Mouse (Mus musculus): Measurements from ENCODE around the gene Ick. TPM values are rescaled to one million over a fixed set of nuclear protein-coding genes. Genes with fewer than 3 reads are reported as not detected.

The Ick gene
- polyA plus RNA-seq, 1 experiment from 2014 or later: 39.4 TPM

DNA sequence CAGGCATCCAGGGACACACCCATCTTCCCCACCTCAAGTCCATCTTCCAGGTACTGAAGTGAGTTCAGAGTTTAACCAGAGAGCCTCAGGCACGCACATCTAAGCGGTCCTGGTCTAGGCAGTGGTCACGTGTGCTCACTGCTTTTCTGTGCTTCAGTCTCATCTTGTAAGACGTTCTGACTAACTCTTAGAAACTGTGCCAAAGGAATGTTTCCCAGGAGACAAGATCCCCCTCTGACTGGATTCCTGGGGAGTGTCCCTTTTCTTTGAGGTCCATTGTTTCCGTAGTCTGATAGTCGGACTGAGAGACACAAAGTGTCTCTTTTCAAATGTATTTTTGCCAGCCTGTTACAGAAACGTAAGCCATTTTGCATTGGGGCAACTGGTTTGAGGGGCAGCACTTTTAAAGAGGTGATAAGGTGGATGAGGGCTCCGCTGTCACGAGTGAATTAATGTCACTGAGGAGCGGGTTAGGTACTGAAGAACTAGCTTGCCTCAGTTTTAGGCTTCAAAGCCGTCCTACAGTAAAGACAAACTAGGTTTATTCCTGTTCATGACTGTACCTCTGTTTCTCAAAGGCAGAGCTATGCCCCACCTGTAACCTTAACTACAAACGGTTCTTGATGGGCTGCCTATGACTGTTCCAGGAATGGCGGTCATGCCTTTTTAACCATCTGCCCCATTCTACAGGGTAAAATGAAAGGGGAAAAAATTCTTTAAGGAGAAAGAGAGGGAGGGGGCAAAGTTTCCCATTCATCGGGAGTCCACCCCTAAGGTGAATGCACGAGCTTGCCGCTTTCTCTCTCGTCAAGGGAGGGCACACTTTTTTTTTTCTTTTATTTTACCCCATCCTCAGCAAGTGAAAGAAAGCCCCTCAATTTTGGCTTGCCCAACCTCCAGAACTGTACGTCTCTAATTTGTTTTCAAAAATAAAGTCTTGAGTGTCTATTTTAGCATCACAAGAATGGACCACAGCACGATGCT lies 82.0 kb downstream of the Ick start:
- peak overlapping the region; percentile 49 for H3K9ac ChIP-seq (replicated peaks; ENCODE audit: low read depth, low read length)
- H3K4me2 ChIP-seq (ENCODE audit: low read length): peak overlapping the region; percentile 79
- H3K36me3 ChIP-seq (ENCODE audit: control insufficient read depth, insufficient read depth): no peaks in the 10 kb centered on the region
- H3K4me1 ChIP-seq (replicated peaks; ENCODE audit: control insufficient read depth, insufficient read depth, low read length): peaks cover 15% of the 10 kb centered on the region
- H3K9me3 ChIP-seq (ENCODE audit: control insufficient read depth, low read length): no peaks in the 10 kb centered on the region
- no peak overlapping the region for H3K27ac ChIP-seq (ENCODE audit: low read length)
- H3K27me3 ChIP-seq (replicated peaks; ENCODE audit: control insufficient read depth, insufficient read depth, low read length): no peaks in the 10 kb centered on the region; the same call in 1 of the 2 replicates
- peak overlapping the region; percentile 45 for H3K4me3 ChIP-seq (replicated peaks; ENCODE audit: low read length)
- WGBS: under 1% methylated on average over 19 of the region's 19 CpGs
- peak; percentile 48; the same call in 1 of the 2 replicates for ATAC-seq

DNA sequence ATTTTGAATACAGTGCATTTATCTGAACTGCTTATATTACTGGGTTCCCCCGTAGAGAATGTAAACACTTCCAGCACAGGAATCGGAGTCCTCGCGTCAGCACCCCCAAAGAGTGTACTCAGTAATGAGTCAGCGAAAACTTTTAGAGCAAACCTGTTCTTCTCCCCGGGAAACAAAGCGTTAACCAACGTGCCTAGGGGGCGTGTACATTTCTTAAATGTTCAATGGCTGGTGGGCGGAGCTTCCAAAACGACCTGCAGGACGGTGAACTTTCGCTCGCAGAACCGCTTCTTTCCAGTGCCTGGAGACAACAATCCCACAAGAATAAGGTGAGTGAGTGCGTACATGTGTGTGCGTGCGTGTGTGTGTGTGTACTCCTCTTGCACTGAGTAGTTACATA lies 82.7 kb downstream of the Ick start:
- Histone ChIP-seq H3K9ac (replicated peaks; ENCODE audit: low read depth, low read length) (peak overlapping the region; percentile 49), H3K9me3 (ENCODE audit: control insufficient read depth, low read length) (no peaks in the 10 kb centered on the region), H3K4me1 (replicated peaks; ENCODE audit: control insufficient read depth, insufficient read depth, low read length) (peaks cover 15% of the 10 kb centered on the region), H3K36me3 (ENCODE audit: control insufficient read depth, insufficient read depth) (no peaks in the 10 kb centered on the region), H3K4me3 (replicated peaks; ENCODE audit: low read length) (peak overlapping the region; percentile 45), H3K4me2 (ENCODE audit: low read length) (peak overlapping the region; percentile 79), H3K27ac (ENCODE audit: low read length) (no peak overlapping the region), H3K27me3 (replicated peaks; ENCODE audit: control insufficient read depth, insufficient read depth, low read length) (no peaks in the 10 kb centered on the region; the same call in 1 of the 2 replicates)
- WGBS: under 1% methylated on average over 18 of the region's 18 CpGs
- peak; percentile 46 for ATAC-seq

DNA sequence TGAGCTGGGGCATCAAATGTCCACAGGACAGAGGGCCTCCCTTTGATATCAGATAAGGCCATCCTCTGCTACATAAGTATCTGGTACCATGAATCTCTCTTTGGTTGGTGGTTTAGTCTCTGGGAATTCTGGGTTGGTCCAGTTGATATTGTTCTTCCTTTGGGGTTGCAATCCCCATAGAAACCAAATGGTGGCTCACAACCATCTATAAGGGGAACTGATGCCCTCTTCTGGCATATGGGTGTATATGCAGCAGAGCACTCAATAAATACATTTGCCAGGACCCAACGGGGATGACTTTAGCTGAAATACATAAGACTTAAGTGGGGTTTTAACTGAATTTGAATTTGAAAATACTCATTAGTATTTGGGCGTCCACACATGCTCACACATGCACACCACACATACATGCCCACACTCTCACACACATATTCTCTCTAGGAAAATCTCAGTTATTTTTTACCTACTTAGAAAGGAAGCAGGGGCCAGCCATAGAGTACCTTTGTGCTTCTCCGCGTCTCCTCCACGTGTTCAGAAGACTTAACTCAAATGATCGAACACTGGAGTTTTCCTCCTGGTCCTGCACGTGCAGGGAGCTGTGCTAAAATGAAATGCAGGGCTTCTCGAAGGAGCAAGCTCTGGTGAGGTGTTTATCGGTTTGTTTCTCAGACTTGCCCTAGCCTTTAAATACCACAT lies 85.1 kb downstream of the Ick start:
- Histone ChIP-seq H3K27me3 (replicated peaks; ENCODE audit: control insufficient read depth, insufficient read depth, low read length) (no peaks in the 10 kb centered on the region; the same call in 1 of the 2 replicates), H3K36me3 (ENCODE audit: control insufficient read depth, insufficient read depth) (no peaks in the 10 kb centered on the region), H3K4me3 (replicated peaks; ENCODE audit: low read length) (no peak overlapping the region), H3K27ac (ENCODE audit: low read length) (no peak overlapping the region), H3K9ac (replicated peaks; ENCODE audit: low read depth, low read length) (no peak overlapping the region), H3K4me1 (replicated peaks; ENCODE audit: control insufficient read depth, insufficient read depth, low read length) (peaks cover 15% of the 10 kb centered on the region), H3K9me3 (ENCODE audit: control insufficient read depth, low read length) (no peaks in the 10 kb centered on the region), H3K4me2 (ENCODE audit: low read length) (no peak overlapping the region)
- WGBS: 48% methylated on average over 9 of the region's 9 CpGs
- 0 out of 2 replicates have a peak, but pooled peaks have one; percentile 30 for ATAC-seq

DNA sequence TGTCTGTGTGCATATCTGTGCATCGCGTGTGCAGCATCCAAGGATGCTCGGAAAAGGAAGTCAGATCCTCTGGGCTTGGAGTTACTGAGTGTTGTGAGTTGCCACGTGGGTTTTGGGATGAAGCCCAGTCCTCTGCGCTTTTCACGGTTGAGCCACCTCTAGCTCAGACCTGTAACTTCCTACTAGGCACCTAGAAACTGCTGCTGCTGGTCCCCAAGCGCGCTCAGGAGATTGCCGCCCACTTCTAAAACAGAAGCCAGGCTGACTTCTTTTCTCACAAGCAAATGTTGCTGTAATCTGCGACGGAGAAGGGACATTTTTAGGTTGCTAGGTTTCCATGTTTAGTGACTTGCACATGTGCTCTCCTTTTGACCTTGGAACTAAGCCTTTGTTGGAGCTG lies 86.0 kb downstream of the Ick start:
- no peaks in the 10 kb centered on the region for H3K36me3 ChIP-seq (ENCODE audit: control insufficient read depth, insufficient read depth)
- WGBS: 88% methylated on average over 11 of the region's 11 CpGs
- no peak overlapping the region for H3K4me3 ChIP-seq (replicated peaks; ENCODE audit: low read length)
- no peak overlapping the region for H3K4me2 ChIP-seq (ENCODE audit: low read length)
- no peak overlapping the region for H3K27ac ChIP-seq (ENCODE audit: low read length)
- no peak for ATAC-seq
- no peak overlapping the region for H3K9ac ChIP-seq (replicated peaks; ENCODE audit: low read depth, low read length)
- H3K4me1 ChIP-seq (replicated peaks; ENCODE audit: control insufficient read depth, insufficient read depth, low read length): peaks cover 15% of the 10 kb centered on the region
- H3K9me3 ChIP-seq (ENCODE audit: control insufficient read depth, low read length): no peaks in the 10 kb centered on the region
- H3K27me3 ChIP-seq (replicated peaks; ENCODE audit: control insufficient read depth, insufficient read depth, low read length): no peaks in the 10 kb centered on the region; the same call in 1 of the 2 replicates

DNA sequence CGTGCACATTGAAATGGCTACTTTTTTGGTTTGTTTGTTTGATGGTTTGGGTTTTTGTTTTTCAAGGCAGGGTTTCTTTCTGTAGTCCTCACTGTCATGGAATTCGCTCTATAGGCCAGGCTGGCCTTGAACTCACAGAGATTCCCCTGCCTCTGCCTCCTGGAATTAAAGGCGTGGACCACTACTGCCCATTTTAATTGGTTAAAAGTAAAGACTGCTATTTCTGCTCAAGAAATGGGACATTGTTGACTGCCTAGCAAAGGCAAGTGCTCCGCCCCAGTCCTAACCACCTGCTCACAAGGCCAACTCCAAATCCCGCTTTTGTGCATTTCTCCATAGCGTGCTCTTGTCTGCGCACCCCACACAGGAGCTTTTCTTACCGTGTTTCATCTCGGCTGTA lies 88.8 kb downstream of the Ick start:
- H3K9me3 ChIP-seq (ENCODE audit: control insufficient read depth, low read length): no peaks in the 10 kb centered on the region
- no peak overlapping the region for H3K4me3 ChIP-seq (replicated peaks; ENCODE audit: low read length)
- no peak overlapping the region for H3K27ac ChIP-seq (ENCODE audit: low read length)
- H3K4me2 ChIP-seq (ENCODE audit: low read length): no peak overlapping the region
- H3K4me1 ChIP-seq (replicated peaks; ENCODE audit: control insufficient read depth, insufficient read depth, low read length): no peaks in the 10 kb centered on the region
- 92% methylated on average over 9 of the region's 9 CpGs for WGBS
- no peaks in the 10 kb centered on the region for H3K27me3 ChIP-seq (replicated peaks; ENCODE audit: control insufficient read depth, insufficient read depth, low read length)
- no peaks in the 10 kb centered on the region for H3K36me3 ChIP-seq (ENCODE audit: control insufficient read depth, insufficient read depth)
- no peak overlapping the region for H3K9ac ChIP-seq (replicated peaks; ENCODE audit: low read depth, low read length)
- ATAC-seq: no peak

DNA sequence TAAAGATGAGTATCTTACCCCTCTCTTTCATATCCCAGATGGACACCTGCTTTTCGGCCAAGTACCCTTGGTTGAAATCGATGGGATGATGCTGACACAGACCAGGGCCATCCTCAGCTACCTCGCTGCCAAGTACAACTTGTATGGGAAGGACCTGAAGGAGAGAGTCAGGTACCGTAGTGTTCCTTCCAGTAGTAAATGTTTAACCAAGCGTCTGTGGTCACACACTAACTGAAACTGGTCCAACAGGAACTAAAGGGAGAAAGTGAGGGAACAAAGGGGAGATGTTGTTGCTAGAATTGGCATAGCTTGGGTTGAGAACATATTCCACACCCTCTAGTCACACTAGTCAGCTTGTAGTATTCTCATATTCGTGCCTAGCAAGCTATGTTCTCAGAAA lies 95.2 kb downstream of the Ick start:
- no peaks in the 10 kb centered on the region for H3K27me3 ChIP-seq (replicated peaks; ENCODE audit: control insufficient read depth, insufficient read depth, low read length)
- H3K9me3 ChIP-seq (ENCODE audit: control insufficient read depth, low read length): no peaks in the 10 kb centered on the region
- H3K4me2 ChIP-seq (ENCODE audit: low read length): no peak overlapping the region
- H3K27ac ChIP-seq (ENCODE audit: low read length): no peak overlapping the region
- 93% methylated on average over 6 of the region's 6 CpGs for WGBS
- H3K4me3 ChIP-seq (replicated peaks; ENCODE audit: low read length): no peak overlapping the region
- ATAC-seq: no peak
- H3K9ac ChIP-seq (replicated peaks; ENCODE audit: low read depth, low read length): no peak overlapping the region
- H3K36me3 ChIP-seq (ENCODE audit: control insufficient read depth, insufficient read depth): no peaks in the 10 kb centered on the region
- H3K4me1 ChIP-seq (replicated peaks; ENCODE audit: control insufficient read depth, insufficient read depth, low read length): no peaks in the 10 kb centered on the region

DNA sequence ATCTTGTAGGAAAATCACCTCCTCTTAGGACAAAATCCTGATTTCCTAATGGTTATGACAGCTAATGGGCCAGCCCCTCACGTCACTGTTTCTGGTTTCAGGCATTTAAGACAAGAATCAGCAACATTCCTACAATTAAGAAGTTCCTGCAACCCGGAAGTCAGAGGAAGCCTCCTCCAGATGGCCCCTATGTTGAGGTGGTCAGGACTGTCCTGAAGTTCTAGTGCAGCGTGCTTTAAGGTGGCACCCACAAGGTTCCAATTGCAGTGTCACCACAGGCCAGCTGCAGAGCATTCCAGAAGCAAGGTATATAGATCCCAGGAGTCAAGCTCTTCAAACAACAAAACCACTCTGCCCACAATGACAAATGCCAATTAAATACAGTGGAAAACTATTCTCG lies 100.0 kb downstream of the Ick start:
- no peak overlapping the region for H3K27ac ChIP-seq (ENCODE audit: low read length)
- ATAC-seq: no peak
- no peaks in the 10 kb centered on the region for H3K9me3 ChIP-seq (ENCODE audit: control insufficient read depth, low read length)
- H3K4me3 ChIP-seq (replicated peaks; ENCODE audit: low read length): no peak overlapping the region
- no peak overlapping the region for H3K4me2 ChIP-seq (ENCODE audit: low read length)
- 85% methylated on average over 4 of the region's 4 CpGs for WGBS
- no peaks in the 10 kb centered on the region for H3K4me1 ChIP-seq (replicated peaks; ENCODE audit: control insufficient read depth, insufficient read depth, low read length)
- H3K9ac ChIP-seq (replicated peaks; ENCODE audit: low read depth, low read length): no peak overlapping the region
- no peaks in the 10 kb centered on the region for H3K27me3 ChIP-seq (replicated peaks; ENCODE audit: control insufficient read depth, insufficient read depth, low read length)
- H3K36me3 ChIP-seq (ENCODE audit: control insufficient read depth, insufficient read depth): no peaks in the 10 kb centered on the region

DNA sequence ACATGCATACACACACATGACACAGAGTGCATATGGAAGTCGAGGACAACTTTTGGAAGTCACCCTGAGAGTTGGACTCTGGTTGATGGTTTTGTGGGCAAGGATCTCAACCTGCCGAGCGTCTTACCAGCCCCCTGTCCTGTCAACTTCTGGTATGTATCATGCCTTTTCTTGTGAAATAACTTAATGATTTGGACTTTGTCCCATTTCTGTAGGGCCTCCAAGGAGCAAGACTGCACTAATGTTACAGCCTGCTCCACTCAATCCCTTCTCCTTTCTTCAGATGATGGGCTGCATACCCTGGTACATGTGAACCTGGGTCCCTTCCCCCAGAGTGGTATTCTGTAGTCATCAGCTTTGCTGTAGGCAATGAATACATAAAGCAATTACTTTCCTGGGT lies 101.1 kb downstream of the Ick start:
- no peak overlapping the region for H3K4me2 ChIP-seq (ENCODE audit: low read length)
- WGBS: 93% methylated on average over 3 of the region's 3 CpGs

DNA sequence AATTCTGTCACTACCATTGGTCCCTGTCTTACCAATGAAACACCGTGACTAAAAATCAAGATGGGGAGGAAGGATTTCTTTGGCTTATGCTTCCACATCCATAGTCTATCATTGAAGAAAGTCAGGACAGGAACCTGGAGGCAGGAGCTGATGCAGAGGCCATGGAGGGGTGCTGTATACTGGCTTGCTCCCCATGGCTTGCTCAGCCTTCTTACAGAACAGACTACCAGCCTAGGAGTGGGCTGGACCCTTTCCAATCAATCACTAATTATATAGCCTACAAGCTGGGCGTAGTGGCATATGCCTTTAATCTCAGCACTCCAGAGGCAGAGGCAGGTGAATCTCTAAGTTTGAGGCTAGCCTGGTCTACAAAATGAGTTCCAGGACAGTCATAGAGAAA lies 101.8 kb downstream of the Ick start:
- no peak overlapping the region for H3K27ac ChIP-seq (ENCODE audit: low read length)
- no peak overlapping the region for H3K4me2 ChIP-seq (ENCODE audit: low read length)
- no peaks in the 10 kb centered on the region for H3K36me3 ChIP-seq (ENCODE audit: control insufficient read depth, insufficient read depth)
- H3K9me3 ChIP-seq (ENCODE audit: control insufficient read depth, low read length): no peaks in the 10 kb centered on the region
- H3K4me1 ChIP-seq (replicated peaks; ENCODE audit: control insufficient read depth, insufficient read depth, low read length): no peaks in the 10 kb centered on the region
- no peaks in the 10 kb centered on the region for H3K27me3 ChIP-seq (replicated peaks; ENCODE audit: control insufficient read depth, insufficient read depth, low read length)
- no peak overlapping the region for H3K4me3 ChIP-seq (replicated peaks; ENCODE audit: low read length)
- 98% methylated on average over 2 of the region's 2 CpGs for WGBS
- no peak overlapping the region for H3K9ac ChIP-seq (replicated peaks; ENCODE audit: low read depth, low read length)
- no peak for ATAC-seq

More for the DNA sequence above, 101.1 kb downstream of the Ick start:
- Histone ChIP-seq H3K9me3 (ENCODE audit: control insufficient read depth, low read length) (no peaks in the 10 kb centered on the region), H3K4me1 (replicated peaks; ENCODE audit: control insufficient read depth, insufficient read depth, low read length) (no peaks in the 10 kb centered on the region), H3K27ac (ENCODE audit: low read length) (no peak overlapping the region), H3K27me3 (replicated peaks; ENCODE audit: control insufficient read depth, insufficient read depth, low read length) (no peaks in the 10 kb centered on the region), H3K9ac (replicated peaks; ENCODE audit: low read depth, low read length) (no peak overlapping the region), H3K36me3 (ENCODE audit: control insufficient read depth, insufficient read depth) (no peaks in the 10 kb centered on the region), H3K4me3 (replicated peaks; ENCODE audit: low read length) (no peak overlapping the region)
- ATAC-seq: no peak
